Mouse (Mus musculus) C2C12 (cell line): ENCODE data around the gene Adgrv1.

ENCODE experiments used
- CEBPB ChIP-seq: IDR thresholded peaks from one replicate; pipeline ENCODE4 v1.6.1; 2011; ENCODE audit warnings: low read depth, mild to moderate bottlenecking, control low read depth, moderate library complexity
- CTCF ChIP-seq: IDR thresholded peaks from one replicate; pipeline ENCODE4 v1.5.1; 2011; ENCODE audit not compliant: control insufficient read depth, insufficient read depth, insufficient read length
- MAX ChIP-seq: IDR thresholded peaks from one replicate; pipeline ENCODE4 v1.6.1; 2011; ENCODE audit warnings: mild to moderate bottlenecking, control low read depth
- MYOD1 ChIP-seq: IDR thresholded peaks from one replicate; pipeline ENCODE4 v1.6.1; 2011; ENCODE audit warnings: low read depth; ENCODE audit not compliant: control insufficient read depth, insufficient read length
- MYOG ChIP-seq: IDR thresholded peaks from one replicate; pipeline ENCODE4 v1.6.1; 2011; ENCODE audit not compliant: control insufficient read depth, insufficient read length; ENCODE audit errors: extremely low read depth
- USF1 ChIP-seq: IDR thresholded peaks from one replicate; pipeline ENCODE4 v1.6.1; 2011; ENCODE audit warnings: low read depth, mild to moderate bottlenecking, control low read depth, moderate library complexity

DNA sequence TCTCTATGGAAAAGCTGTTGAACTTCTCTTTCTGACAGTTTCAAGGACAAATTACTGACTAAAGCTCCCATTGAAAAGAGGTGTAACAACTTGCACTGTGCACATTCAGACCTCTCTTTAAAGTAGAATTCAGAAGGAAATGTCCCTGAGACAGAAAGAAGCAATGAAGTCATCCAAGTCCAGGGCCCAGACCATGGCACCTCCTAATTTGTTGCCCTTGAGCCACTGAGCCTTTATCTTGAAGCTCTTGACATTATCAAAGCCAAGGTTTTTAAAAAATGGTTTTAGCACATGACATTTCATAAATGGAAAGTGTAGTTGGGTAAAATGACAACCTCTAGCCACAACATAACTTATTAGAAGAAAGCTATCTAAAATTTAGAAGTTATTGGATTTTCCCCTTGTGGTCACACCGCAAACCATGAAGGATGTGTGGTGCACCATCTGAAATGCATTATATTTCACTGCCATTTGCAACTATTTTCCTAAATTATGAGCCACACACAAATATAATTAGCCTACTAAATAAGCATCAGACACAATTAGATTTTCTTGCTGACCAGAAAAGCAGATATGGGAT, 352.2 kb downstream of the Adgrv1 start:
- TF ChIP-seq MAX: no peak
- TF ChIP-seq CTCF: no peak
- no peak for TF ChIP-seq MYOD1
- TF ChIP-seq CEBPB: no peak
- no peak for TF ChIP-seq MYOG
- TF ChIP-seq USF1: no peak
